Mouse (Mus musculus) limb, embryonic 13.5 days (tissue): ENCODE data around the gene Abhd14a. TPM values are rescaled to one million over a fixed set of nuclear protein-coding genes. Genes with fewer than 3 reads are reported as not detected.

Experiments used
- polyA plus RNA-seq: library from polyadenylated mRNA; unstranded; fragments of >200 nt; fragmentation: Nextera tagmentation; extraction: Ambion mirVana; gene quantifications from 2 replicates; pipeline ENCODE4 v1.2.1, GENCODE M21; 2015

The Abhd14a gene
- polyA plus RNA-seq, 1 experiment from 2014 or later: 75.5 TPM

Other genes with a start within 250 kb of the Abhd14a start
- gene Ppm1m, start 247.9 kb downstream of the Abhd14a start, polyA plus RNA-seq: 57.0 and 57.7 TPM in 2 replicates
- 59.1 and 63.6 TPM in 2 replicates for gene Twf2, start 244.6 kb downstream of the Abhd14a start, polyA plus RNA-seq
- 0.05 TPM in 1 of 2 replicates, not detected in the other for gene Tlr9, start 225.1 kb downstream of the Abhd14a start, polyA plus RNA-seq
- gene Alas1, start 199.0 kb downstream of the Abhd14a start, polyA plus RNA-seq: 99.9 and 101 TPM in 2 replicates
- 23.8 and 24.0 TPM in 2 replicates for gene Poc1a, start 166.6 kb downstream of the Abhd14a start, polyA plus RNA-seq
- 40.5 and 41.1 TPM in 2 replicates for gene Dusp7, start 79.0 kb downstream of the Abhd14a start, polyA plus RNA-seq
- gene Rpl29, start 18.2 kb downstream of the Abhd14a start, polyA plus RNA-seq: 876 and 951 TPM in 2 replicates
- 48.2 and 51.2 TPM in 2 replicates for gene Acy1, start 9.4 kb downstream of the Abhd14a start, polyA plus RNA-seq
- 20.1 and 20.5 TPM in 2 replicates for gene Abhd14b, start 219 bp downstream of the Abhd14a start, polyA plus RNA-seq
- 129 and 137 TPM in 2 replicates for gene Pcbp4, start 5.6 kb upstream of the Abhd14a start, polyA plus RNA-seq
- gene Gpr62, start 18.3 kb upstream of the Abhd14a start, polyA plus RNA-seq: 0.57 and 1.0 TPM in 2 replicates
- 49.0 and 50.2 TPM in 2 replicates for gene Rrp9, start 28.3 kb upstream of the Abhd14a start, polyA plus RNA-seq
- gene Parp3, start 29.3 kb upstream of the Abhd14a start, polyA plus RNA-seq: 2.9 and 3.7 TPM in 2 replicates
- gene Iqcf1, start 52.3 kb upstream of the Abhd14a start, polyA plus RNA-seq: not detected in 2 replicates
- gene Iqcf5, start 66.9 kb upstream of the Abhd14a start, polyA plus RNA-seq: not detected in 2 replicates
- not detected in 2 replicates for gene Iqcf3, start 114.0 kb upstream of the Abhd14a start, polyA plus RNA-seq
- not detected in 2 replicates for gene Iqcf4, start 123.3 kb upstream of the Abhd14a start, polyA plus RNA-seq
- gene Iqcf6, start 178.9 kb upstream of the Abhd14a start, polyA plus RNA-seq: not detected in 2 replicates
- gene Grm2, start 208.4 kb upstream of the Abhd14a start, polyA plus RNA-seq: 0.11 TPM in 1 of 2 replicates, not detected in the other
- gene Tex264, start 238.2 kb upstream of the Abhd14a start, polyA plus RNA-seq: 55.7 and 61.5 TPM in 2 replicates